Mouse (Mus musculus): ENCODE results near the gene Pik3c2a. TPM values are rescaled to one million over a fixed set of nuclear protein-coding genes. Genes with fewer than 3 reads are reported as not detected.

Pik3c2a gene
- polyA plus RNA-seq, 1 experiment, result 3.5 TPM

- 24% methylated on average over 5 of the region's 5 CpGs for WGBS
- no peak for DNase-seq (ENCODE audit: low read depth, low spot score)
These were observed 136.6 kb downstream of the Pik3c2a start for GRCm38 (mm10) chr7:116306601-116307000.

DNA sequence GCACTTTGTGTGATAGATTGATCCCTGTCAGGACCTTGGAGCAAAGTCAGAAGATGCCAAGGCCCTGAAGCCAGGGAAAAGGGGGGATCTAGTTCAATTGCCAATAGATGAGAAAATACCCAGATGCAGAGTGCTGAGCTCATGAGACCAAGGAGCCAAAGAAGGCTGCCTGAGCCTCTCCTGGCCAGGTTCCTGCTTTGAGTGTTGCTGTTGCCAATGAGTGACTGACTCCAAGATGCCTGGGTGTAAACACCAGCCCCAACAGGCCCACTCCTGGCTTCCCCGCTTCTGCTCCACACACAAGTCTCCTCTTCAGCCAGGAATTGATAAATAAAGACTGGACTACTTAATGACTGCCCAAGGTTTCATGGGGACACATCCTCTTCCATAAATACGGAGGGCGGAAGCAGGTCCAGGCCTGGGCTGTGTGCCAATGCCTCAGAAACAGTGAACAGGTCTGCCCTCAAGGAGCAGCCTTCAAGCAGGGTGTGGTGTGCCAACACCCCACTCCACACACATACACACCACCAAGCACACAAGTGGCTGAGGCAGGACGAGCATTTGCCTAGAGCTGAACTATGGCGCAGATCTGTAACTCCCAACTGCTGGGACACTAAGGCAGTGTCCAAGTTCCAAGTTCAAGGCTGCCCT is 141.5 kb downstream of the Pik3c2a start:
- WGBS, result 31% methylated on average over 5 of the region's 5 CpGs
- peak; percentile 62 for DNase-seq (ENCODE audit: low read depth, low spot score)

GRCm38 (mm10) chr7:116301144-116301543 is 142.1 kb downstream of the Pik3c2a start:
- WGBS, result 58% methylated on average over 4 of the region's 4 CpGs
- DNase-seq (ENCODE audit: low read depth, low spot score), result peak; percentile 37

DNA sequence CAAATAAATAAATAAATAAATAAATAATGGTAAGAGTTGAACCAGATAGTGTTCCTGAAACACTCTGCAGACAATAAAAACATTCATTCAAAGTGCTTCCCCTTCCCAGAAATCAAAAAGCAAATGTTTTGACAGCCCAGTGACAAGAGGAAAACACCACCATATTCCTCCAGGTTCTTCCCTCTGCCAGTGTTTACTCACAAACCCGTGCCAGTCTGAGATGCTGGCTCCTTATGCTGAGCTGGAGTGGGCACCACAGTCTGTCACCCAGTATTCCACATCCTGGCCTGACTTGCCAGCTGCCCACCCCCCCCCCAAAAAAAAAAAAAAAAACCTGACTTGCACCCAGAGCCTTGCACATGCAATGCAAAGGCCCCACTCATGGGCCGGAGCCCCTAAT is 144.4 kb downstream of the Pik3c2a start:
- WGBS, result 59% methylated on average over 2 of the region's 2 CpGs
- DNase-seq (ENCODE audit: low read depth, low spot score), result no peak

DNA sequence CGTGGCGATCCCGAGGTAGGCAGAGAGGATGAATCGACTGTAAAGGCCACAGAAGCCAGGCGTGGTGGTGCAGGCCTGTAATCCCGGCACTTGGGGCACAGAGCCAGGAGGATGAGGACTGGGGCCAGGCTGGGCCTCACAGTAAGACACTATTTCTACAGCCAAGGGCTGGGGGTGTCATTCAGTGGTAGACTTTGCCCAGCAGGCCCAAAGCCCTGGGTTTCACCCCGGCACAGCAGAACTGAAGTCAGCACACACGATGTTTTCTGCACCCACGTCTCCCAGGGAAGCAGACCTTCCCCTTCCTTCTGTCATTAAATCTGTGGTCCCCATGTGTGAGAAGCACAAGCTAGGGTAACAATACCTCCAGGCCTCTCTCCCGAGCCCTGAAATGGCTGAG is 144.9 kb downstream of the Pik3c2a start:
- WGBS, result 30% methylated on average over 10 of the region's 10 CpGs
- no peak for DNase-seq (ENCODE audit: low read depth, low spot score)

GRCm38 (mm10) chr7:116294961-116295360 is 148.3 kb downstream of the Pik3c2a start:
- no peak for DNase-seq (ENCODE audit: low read depth, low spot score)

DNA sequence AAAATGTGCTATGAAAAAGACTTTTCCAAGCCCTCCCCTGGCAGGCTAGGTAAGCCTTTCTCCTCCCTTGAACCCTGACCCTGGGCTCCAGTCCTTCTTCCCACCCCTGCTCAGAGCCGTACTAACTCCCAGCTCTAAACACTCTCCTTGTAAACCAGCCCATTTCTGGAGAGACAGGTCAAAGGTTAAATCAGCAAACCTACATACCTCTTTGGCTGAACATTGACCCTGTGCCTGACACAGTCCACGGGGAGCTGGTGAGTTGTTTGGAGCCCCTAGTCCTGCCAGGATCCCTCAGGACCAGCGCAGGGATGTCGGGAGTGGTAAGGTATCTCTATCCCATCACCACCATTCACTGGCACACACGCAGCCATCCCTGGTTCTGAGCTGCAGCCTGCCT is 150.9 kb downstream of the Pik3c2a start:
- no peak for DNase-seq (ENCODE audit: low read depth, low spot score)
- WGBS, result 33% methylated on average over 5 of the region's 5 CpGs

More at GRCm38 (mm10) chr7:116294961-116295360, 148.3 kb downstream of the Pik3c2a start:
- 80% methylated on average over 3 of the region's 3 CpGs for WGBS

DNA sequence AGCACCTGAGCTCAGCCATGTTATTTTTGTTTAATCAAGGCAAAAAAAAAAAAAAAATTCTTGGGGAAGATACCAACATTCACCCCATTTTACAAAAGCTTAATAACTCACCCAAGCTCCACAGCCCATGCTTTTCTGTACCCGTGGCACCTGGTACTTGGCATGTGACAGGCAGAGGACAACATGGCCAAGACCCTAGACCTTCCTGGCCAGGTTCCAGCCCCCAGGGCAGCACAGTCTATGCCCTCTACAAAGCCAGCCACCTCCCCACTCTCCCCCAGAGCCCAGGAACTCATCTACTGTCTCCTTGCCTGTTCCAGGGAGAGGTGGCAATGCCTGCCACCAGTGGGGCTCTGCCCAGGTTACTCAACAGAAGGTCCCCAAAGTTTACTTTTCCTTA is 152.7 kb downstream of the Pik3c2a start:
- 74% methylated on average over 1 of the region's 1 CpGs for WGBS

DNA sequence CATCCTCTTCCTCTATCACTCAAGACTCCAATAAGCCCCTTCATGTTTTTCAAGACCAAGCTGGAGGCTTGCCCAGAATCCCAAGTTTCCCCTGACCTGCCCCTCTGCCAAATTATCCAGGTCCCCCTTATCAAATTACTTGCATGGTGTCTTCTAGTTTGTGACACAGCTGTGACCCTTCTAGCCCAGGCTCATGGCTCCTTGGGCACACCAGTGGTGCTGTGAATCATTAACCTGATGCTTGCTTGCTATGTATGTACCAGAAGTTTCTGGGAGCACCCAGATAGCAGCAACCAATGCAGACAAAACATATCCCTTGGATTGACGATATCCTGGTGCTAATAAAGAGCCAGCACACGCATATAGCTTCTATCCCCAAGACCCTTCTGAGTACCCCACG is 154.3 kb downstream of the Pik3c2a start:
- DNase-seq (ENCODE audit: low read depth, low spot score), result no peak
- 32% methylated on average over 3 of the region's 3 CpGs for WGBS

More for the DNA sequence above, 152.7 kb downstream of the Pik3c2a start:
- DNase-seq (ENCODE audit: low read depth, low spot score), result no peak

DNA sequence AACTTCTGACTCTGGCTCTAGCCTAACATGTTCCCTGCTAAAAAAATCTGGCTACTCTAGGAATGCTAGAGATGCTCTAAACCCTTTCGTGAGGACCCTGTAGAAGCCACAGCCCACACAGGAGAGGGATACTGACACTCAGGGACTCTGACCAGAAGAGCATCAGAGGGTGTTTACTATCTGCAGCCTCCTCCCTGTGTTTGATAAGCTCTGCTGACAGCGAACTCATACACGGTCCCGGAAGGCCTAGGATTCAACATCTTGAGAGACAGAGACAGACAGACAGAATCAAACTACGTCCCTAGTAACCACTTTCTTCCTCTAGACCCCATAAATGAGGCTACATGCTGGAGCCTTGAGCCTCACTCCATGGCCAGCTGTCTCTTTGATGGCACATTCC is 155.3 kb downstream of the Pik3c2a start:
- 49% methylated on average over 5 of the region's 5 CpGs for WGBS
- DNase-seq (ENCODE audit: low read depth, low spot score), result no peak

Other genes starting within 250 kb of the Pik3c2a start
- gene Plekha7, start 135.1 kb downstream of the Pik3c2a start, polyA plus RNA-seq (2012; rRNA removed), result 19.3 and 31.4 TPM in 2 replicates
- 126 and 130 TPM in 2 replicates for gene Rps13, start 109.3 kb downstream of the Pik3c2a start, polyA plus RNA-seq (2012; rRNA removed)
- 2.6 and 2.7 TPM in 2 replicates for gene Nucb2, start 60.9 kb upstream of the Pik3c2a start, polyA plus RNA-seq (2012; rRNA removed)